Mouse (Mus musculus) cerebellum, adult 2 months (tissue): Measurements from ENCODE around the gene Rasgef1b.

Experiments
- CTCF ChIP-seq: fragments of 200-500 bp; IDR thresholded peaks from 2 replicates; pipeline ENCODE4 v1.5.1; 2011; ENCODE audit warnings: low read depth, mild to moderate bottlenecking, control low read depth, low read length, moderate library complexity, borderline replicate concordance; ENCODE audit not compliant: insufficient read depth
- POLR2A ChIP-seq: fragments of 200-500 bp; IDR thresholded peaks from 2 replicates; pipeline ENCODE4 v1.6.1; 2011; ENCODE audit warnings: low read length, control low read depth, borderline replicate concordance; ENCODE audit not compliant: insufficient read depth

GRCm38 (mm10) chr5:99729931-99730330 lies 1.1 kb upstream of the Rasgef1b start:
- TF ChIP-seq CTCF: no peak
- no peak for TF ChIP-seq POLR2A
